Mouse (Mus musculus) heart, postnatal 14 days (tissue): ENCODE data around the gene Olfr267. TPM values are rescaled to one million over a fixed set of nuclear protein-coding genes. Genes with fewer than 3 reads are reported as not detected.

Experiments
- DNase-seq, 2 experiments: peaks; one replicate each; pipeline ENCODE4 v3.0.0; 2021 to 2022
- intact Hi-C: fragments of 180-260 bp; cut with DNase I; formaldehyde crosslinking; loops from one replicate; pipeline ENCODE4 v1.15.1; 2025
- long read RNA-seq, 2 experiments: library from polyadenylated mRNA; stranded (forward); transcript quantifications; one replicate each; pipeline ENCODE4 v2.0.0; 2021
- total RNA-seq, 2 experiments: library from RNA; stranded (reverse); gene quantifications; 2 replicates each; pipeline ENCODE4 v1.2.3; 2021

The Olfr267 gene
- under 1 TPM; 0.12 to 0.20 TPM for total RNA-seq
- long read RNA-seq, experiment 1 = 0 reads
- long read RNA-seq, experiment 2 = 0 reads

- intact Hi-C loops = no loop called here
- no peak for DNase-seq
These were observed at the start of gene Olfr267 for GRCm38 (mm10) chr4:58787616-58788015. Gene Olfr267, minus strand, starts transcription at chr4:58787716.

GRCm38 (mm10) chr4:58832908-58833307 is 45.4 kb upstream of the Olfr267 start:
- intact Hi-C loops = no loop called here
- DNase-seq = no peak

- peak in 1 of 2 experiments; percentile 3 for DNase-seq
- intact Hi-C loops = no loop called here
These were observed 38.4 kb upstream of the Olfr267 start for GRCm38 (mm10) chr4:58825921-58826320.

GRCm38 (mm10) chr4:58786659-58787058 is 857 bp downstream of the Olfr267 start:
- intact Hi-C loops = no loop called here
- DNase-seq = no peak

GRCm38 (mm10) chr4:58763417-58763816 is 24.1 kb downstream of the Olfr267 start:
- intact Hi-C loops = no loop called here
- peak; percentile 17 to 23 for DNase-seq

GRCm38 (mm10) chr4:58749510-58749909 is 38.0 kb downstream of the Olfr267 start:
- no peak for DNase-seq
- intact Hi-C loops = loop anchor here (2.0 kb wide), 2 partner anchors 197 to 331 kb away; partner anchors contain the start of gene Lpar1

GRCm38 (mm10) chr4:58749101-58749500 is 38.4 kb downstream of the Olfr267 start:
- DNase-seq = peak; percentile 27 to 37
- intact Hi-C loops = loop anchor here (2.0 kb wide), 2 partner anchors 196 to 330 kb away; partner anchors contain the start of gene Lpar1

- DNase-seq = no peak
- intact Hi-C loops = no loop called here
These were observed 41.8 kb downstream of the Olfr267 start for GRCm38 (mm10) chr4:58745583-58746222.

GRCm38 (mm10) chr4:58736867-58737633 is 50.5 kb downstream of the Olfr267 start:
- intact Hi-C loops = no loop called here
- DNase-seq = no peak

Other genes with a start within 250 kb of the Olfr267 start
- gene Lpar1, start 233.8 kb downstream of the Olfr267 start, total RNA-seq = 10 to 100 TPM; 18.4 to 19.1 TPM
- gene Ecpas, start 125.0 kb upstream of the Olfr267 start, total RNA-seq = 100 to 1,000 TPM; 166 to 176 TPM
- gene Zkscan16, start 155.9 kb upstream of the Olfr267 start, total RNA-seq = not detected
- 1 to 10 TPM; 4.9 to 5.0 TPM for gene Ptgr1, start 199.4 kb upstream of the Olfr267 start, total RNA-seq
- 10 to 100 TPM; 16.2 to 16.5 TPM for gene Dnajc25, start 207.3 kb upstream of the Olfr267 start, total RNA-seq
- gene Gm20503, start 215.5 kb upstream of the Olfr267 start, total RNA-seq = 1 to 10 TPM; 2.5 to 5.5 TPM
- 10 to 100 TPM; 20.0 to 26.6 TPM for gene Gng10, start 247.4 kb upstream of the Olfr267 start, total RNA-seq